Mouse (Mus musculus) G1E-ER4 (cell line): ENCODE measurements around the gene Zap70. TPM values are rescaled to one million over a fixed set of nuclear protein-coding genes. Genes with fewer than 3 reads are reported as not detected.

ENCODE experiments used
- GATA1 ChIP-seq: IDR thresholded peaks from one replicate; pipeline ENCODE4 v1.8.0; 2012; ENCODE audit warnings: low read length, inconsistent platforms
- polyA plus RNA-seq: library from polyadenylated mRNA; stranded (reverse); fragments of >175 nt; gene quantifications from 2 replicates; pipeline ENCODE4 v1.2.3, GENCODE M21; 2012

Zap70 gene
- polyA plus RNA-seq, 1 experiment: not detected

DNA sequence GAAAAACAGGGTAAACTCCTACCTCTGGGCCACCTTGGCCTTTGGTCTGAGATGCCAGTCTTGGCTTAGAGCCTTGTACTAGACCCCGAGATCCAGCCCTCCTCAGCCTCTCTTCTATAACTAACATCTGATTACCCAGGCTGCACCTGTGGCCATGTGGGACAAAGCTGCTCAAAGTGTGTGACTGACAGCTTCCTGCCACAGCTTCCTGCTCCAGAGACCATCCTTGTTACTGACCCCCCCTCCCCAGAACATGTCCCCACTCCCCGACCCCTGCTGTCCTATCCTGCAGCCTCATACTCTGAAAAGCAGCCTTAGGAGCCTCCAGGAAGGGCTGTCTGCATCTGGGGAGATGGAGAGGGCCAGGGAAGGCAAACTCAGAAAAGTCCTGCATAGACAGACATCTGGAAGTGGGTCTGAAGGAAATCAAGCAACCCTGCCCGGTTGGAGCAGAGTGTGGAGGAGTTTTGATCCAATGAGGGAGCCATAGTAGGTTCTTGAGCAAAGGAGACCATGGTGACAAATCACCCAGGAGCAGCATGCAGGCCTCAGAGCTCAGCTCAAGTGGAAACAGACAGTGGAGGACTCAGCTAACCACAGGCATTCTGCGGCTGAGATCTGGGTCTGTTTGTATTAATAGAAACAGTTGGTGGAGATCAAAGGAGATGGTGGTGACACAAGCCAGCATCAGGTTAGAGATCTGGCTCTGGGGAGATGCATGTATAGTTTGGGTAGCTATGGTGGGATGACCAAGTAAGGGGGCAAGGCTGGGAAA lies 5.0 kb downstream of the Zap70 start:
- no peak for TF ChIP-seq GATA1

DNA sequence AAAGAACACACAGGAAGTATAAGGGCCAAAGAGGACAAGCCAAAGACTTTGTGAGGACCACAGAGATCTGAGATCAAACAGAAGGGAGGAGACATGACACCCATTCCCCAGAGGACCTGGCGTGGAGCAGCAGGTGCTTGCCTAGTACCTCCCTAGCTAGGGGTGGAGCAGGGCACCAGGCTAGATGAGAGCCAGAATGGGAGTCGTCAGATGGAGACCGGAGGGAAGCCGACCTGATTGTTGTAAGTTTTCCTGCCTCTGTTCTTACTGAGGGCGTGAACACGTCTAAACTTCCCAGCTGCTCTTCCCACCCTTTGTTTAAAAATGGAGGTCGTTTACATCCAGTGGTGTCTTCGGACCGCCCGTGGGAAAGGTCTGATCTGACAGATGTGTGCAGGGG lies 5.7 kb downstream of the Zap70 start:
- no peak for TF ChIP-seq GATA1

DNA sequence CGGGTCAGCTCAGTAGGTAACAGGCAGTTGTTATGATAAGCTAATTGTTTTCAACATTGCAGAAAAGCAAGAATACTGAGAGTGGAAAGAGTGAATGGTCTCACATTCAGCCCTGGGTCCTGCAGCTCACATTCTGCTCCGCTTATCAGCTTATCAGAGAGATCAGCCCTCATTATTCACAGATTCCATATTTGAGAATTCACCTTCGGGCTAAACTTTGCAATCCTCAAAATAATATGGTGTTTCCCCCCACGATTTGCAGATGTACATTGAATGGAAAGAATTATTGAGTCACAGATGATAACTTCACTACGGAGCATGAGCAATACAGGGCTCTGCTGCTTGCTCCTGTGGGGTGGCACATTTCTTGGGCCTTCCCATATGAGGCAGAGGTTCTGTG lies 7.2 kb downstream of the Zap70 start:
- TF ChIP-seq GATA1: no peak

GRCm38 (mm10) chr1:36769951-36770350 lies 8.4 kb downstream of the Zap70 start:
- TF ChIP-seq GATA1: no peak

GRCm38 (mm10) chr1:36770998-36771397 lies 9.4 kb downstream of the Zap70 start:
- TF ChIP-seq GATA1: no peak

DNA sequence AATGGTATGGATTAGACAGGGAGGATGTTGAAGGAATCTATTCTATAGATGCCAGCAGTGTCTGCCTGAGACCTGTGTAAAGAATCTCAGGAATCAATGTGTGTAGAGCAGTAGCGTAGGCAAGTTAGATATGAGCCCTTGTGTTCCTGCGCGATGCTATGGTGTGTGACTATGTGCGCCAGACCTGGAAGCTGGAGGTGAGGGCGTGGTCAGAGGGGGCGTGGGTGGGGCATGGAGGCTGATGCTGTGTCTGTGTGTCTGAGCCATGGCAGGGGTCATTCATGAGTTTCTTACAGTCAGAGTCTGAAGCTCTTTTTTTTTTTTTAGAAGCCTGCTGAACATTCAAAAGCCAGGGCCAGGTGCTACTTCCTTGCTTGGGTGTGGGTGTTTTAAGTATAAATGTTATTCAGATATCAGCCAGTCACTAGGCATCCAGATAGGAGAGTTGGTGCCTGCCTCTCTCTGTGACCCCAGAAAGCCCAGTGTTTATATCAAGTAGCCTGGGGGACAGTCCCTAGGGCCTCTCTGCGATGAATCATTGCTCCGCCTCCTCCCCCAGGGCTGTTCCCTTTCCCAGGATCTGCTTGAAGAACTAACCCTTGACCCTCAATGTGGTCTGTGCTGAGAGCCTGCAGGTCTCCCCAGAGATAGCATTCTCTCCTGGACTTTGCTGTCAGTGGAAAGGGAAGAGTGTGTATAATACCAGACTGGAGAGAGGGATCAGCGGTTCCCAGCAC lies 10.8 kb downstream of the Zap70 start:
- TF ChIP-seq GATA1: no peak

DNA sequence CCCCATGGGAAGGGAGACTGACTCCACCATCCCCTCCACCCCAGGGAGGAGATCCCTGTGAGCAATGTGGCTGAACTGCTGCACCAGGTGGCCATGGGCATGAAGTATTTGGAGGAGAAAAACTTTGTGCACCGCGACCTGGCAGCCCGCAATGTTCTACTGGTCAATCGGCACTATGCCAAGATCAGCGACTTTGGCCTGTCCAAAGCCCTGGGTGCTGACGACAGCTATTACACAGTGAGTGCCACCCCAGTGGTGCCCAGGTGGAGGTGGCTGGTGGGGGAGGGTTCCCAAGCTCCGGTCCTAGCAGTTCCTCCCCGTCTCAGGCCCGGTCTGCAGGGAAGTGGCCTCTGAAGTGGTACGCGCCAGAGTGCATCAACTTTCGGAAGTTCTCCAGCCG lies 19.2 kb downstream of the Zap70 start:
- TF ChIP-seq GATA1: no peak

DNA sequence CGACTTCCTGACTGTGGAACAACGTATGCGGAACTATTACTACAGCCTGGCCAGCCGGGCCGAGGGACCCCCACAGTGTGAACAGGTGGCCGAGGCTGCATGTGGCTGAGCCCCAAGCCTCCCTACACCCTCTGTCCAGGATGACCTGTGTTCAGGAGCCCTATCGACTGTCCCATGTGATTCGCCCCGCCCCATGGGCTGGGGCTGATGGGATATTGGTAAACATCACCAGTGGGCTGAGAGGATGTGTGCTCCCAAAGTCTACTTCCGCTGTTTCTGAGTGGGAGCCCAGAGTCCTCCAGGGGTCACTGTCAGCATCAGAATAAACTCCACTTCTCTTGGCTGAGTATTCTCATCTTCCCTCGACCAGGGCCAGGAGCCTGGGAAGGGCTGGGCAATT lies 20.9 kb downstream of the Zap70 start:
- TF ChIP-seq GATA1: no peak

DNA sequence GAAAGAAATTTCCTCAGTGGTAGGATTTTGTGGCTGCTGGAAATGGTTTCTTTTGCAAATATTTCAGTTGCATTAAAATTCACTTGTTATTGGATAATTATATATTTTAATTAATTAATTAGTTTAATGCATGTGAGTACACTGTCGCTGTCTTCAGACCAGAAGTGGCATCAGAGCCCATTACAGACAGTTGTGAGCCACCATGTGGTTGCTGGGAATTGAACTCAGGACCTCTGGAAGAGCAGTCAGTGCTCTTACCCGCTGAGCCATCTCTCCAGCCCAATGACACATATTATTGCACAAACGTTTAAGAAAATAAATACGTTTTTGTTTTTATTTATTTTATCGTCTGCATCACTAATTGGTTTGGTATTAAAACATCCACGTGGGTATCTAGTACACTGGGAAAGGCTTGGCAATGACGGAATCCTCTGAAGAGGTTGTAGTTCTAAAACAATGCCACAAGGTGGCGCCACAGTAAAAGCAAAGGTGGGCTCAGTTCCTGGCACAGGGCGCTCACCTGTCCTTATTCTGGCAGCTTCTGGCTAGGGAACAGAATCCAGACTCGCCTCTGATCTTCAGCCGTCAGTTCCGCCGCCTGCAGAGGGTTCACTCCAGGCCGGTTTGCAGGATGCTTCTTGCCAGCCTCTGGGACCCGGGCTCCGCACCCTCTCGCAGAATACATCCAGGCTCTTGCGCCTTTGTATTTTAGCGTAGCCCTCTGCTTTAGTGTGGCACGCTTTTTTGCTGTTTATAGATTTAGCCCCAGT lies 23.0 kb downstream of the Zap70 start:
- TF ChIP-seq GATA1: no peak

DNA sequence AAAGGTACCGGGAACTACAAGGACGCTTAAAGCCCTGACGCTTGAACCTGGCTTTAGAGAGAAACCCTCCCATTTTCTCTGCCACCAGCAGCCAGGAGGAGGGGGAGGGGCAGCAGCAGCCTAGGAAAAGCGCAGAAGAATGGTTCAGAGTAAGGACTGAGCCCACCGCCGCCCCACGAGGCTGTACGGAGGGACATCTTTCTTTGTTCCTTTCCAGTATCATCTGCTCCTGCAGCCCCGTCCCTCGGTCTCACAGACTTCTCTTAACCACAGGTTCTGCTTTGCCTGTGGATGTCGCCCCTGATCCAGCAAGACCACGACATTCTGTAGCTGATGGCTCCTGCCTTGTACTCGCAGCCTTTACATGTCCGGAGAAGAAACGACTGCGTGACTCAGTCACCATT lies 23.6 kb downstream of the Zap70 start:
- no peak for TF ChIP-seq GATA1

DNA sequence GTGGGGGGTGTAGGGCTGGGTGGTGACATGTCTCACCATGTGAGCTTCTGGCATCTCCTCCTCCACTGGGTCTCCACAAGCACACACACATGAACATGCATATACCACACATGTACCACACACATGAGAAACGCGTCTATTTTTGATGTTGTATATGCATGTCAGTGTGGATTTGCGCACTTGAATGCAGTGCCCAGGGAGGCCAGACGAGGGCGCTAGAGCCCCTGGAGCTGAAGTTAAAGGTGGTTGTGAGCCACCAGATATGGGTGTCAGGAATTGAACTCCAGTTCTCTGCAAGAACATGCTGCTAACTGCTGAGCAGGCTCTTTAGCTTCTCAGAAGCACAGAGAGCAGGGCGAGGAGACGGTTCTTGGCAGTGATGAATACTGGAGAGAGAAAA lies 24.8 kb downstream of the Zap70 start:
- no peak for TF ChIP-seq GATA1

DNA sequence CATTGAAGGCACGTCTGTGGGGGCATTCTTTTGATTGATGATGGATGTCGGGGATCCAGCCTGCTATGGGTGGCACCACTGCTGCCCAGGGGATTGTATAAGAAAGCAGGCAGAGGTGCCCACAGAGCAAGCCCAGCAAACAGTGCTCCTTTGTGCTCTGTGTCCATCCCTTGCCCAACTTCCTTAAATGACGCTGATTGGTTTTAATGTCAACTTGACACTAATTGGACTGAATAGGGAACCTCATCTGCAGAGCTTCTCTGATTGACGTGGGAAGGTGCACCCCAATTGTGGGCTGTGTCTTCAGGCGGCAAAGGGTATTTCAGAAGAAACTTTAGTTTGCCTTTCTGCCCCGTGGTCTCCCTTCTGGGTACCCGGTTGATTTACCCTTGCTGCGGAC lies 27.8 kb downstream of the Zap70 start:
- no peak for TF ChIP-seq GATA1

- no peak for TF ChIP-seq GATA1
These were observed 35.1 kb downstream of the Zap70 start for GRCm38 (mm10) chr1:36796711-36797110.

DNA sequence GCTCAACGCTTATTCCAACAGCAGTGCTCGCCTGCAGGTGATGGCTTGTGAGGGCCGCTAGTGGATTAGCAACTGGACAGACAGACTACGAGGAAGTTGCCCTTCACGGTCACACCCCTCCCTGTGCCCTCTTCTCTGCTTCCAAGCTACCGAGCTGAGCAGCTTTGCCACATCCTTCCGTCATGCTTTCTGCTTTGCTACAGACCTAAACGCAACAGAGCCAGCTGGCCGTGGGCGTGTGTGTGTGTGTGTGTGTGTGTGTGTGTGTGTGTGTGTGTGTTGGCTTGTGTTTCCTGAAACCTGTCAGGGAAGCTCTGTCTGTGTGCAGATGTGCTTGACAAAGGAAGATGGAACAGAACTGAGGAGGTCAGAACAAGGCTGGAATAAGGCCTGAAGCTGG lies 35.9 kb downstream of the Zap70 start:
- TF ChIP-seq GATA1: no peak

- no peak for TF ChIP-seq GATA1
These were observed 38.9 kb downstream of the Zap70 start for GRCm38 (mm10) chr1:36800379-36801011.

GRCm38 (mm10) chr1:36804259-36804658 lies 42.7 kb downstream of the Zap70 start:
- no peak for TF ChIP-seq GATA1
